Mouse (Mus musculus) hindbrain, embryonic 16.5 days (tissue): ENCODE measurements around the gene Phactr1. TPM values are rescaled to one million over a fixed set of nuclear protein-coding genes. Genes with fewer than 3 reads are reported as not detected.

ENCODE experiments used
- ATAC-seq: fragments of 200-750 bp; cut with Nextera tagmentation; 2 replicates; pipeline ENCODE4 v1.8.0; 2017; ENCODE audit warnings: moderate TSS enrichment, moderate library complexity
- H3K27ac ChIP-seq: fragments of 300-500 bp; sonication (generic); 2 replicates; pipeline ENCODE4 v1.5.1; 2014; ENCODE audit warnings: low read depth, mild to moderate bottlenecking, control low read depth, low read length, moderate library complexity
- H3K27me3 ChIP-seq: fragments of 300-500 bp; sonication (generic); replicated peaks from 2 replicates; pipeline ENCODE4 v1.6.1; 2014; ENCODE audit warnings: low read length; ENCODE audit not compliant: control insufficient read depth, insufficient read depth
- H3K36me3 ChIP-seq: fragments of 300-500 bp; sonication (generic); 2 replicates; pipeline ENCODE4 v1.6.1; 2014; ENCODE audit warnings: mild to moderate bottlenecking, low read length, moderate library complexity, mixed read lengths; ENCODE audit not compliant: control insufficient read depth, insufficient read depth
- H3K4me1 ChIP-seq: fragments of 300-500 bp; sonication (generic); 2 replicates; pipeline ENCODE4 v1.6.1; 2014; ENCODE audit warnings: low read depth, low read length; ENCODE audit not compliant: control insufficient read depth, insufficient read depth
- H3K4me2 ChIP-seq: fragments of 300-500 bp; sonication (generic); 2 replicates; pipeline ENCODE4 v1.6.1; 2014; ENCODE audit warnings: mild to moderate bottlenecking, low read length, control low read depth, moderate library complexity
- H3K4me3 ChIP-seq: fragments of 300-500 bp; sonication (generic); 2 replicates; pipeline ENCODE4 v1.5.1; 2014; ENCODE audit warnings: mild to moderate bottlenecking, low read length, control low read depth, moderate library complexity
- H3K9ac ChIP-seq: fragments of 300-500 bp; sonication (generic); 2 replicates; pipeline ENCODE4 v1.6.1; 2014; ENCODE audit warnings: low read depth, mild to moderate bottlenecking, control low read depth, low read length, moderate library complexity
- H3K9me3 ChIP-seq: fragments of 300-500 bp; sonication (generic); 2 replicates; pipeline ENCODE4 v1.6.1; 2014; ENCODE audit warnings: mild to moderate bottlenecking, low read length, moderate library complexity; ENCODE audit not compliant: control insufficient read depth
- WGBS: fragments of 180-500 bp; shearing (Covaris S2); extraction: QIAGEN DNeasy Blood & Tissue Kit; methylation state at CpG from one replicate; pipeline ENCODE4 v1.1.7; 2014; 5-methylcytosine and 5-hydroxymethylcytosine counted together
- polyA plus RNA-seq: library from polyadenylated mRNA; unstranded; fragments of >200 nt; fragmentation: Nextera tagmentation; extraction: Ambion mirVana; gene quantifications from 2 replicates; pipeline ENCODE4 v1.2.1, GENCODE M21; 2015

Gene Phactr1
- polyA plus RNA-seq, 1 experiment from 2014 or later, result 49.9 TPM

- no peaks in the 10 kb centered on the region for H3K36me3 ChIP-seq
- H3K27me3 ChIP-seq, result no peaks in the 10 kb centered on the region
- 74% methylated on average over 7 of the region's 7 CpGs for whole genome bisulfite sequencing
- no peaks in the 10 kb centered on the region for H3K9me3 ChIP-seq
- H3K4me2 ChIP-seq, result no peak overlapping the region
- H3K4me3 ChIP-seq, result no peak overlapping the region
- ATAC-seq, result no peak
- peaks cover 2% of the 10 kb centered on the region; the same call in 1 of the 2 replicates for H3K4me1 ChIP-seq
- no peak overlapping the region for H3K27ac ChIP-seq
- H3K9ac ChIP-seq, result no peak overlapping the region
Measured at GRCm38 (mm10) chr13:42823875-42824274, 143.5 kb downstream of the Phactr1 start.

- Histone ChIP-seq H3K9me3 (no peaks in the 10 kb centered on the region), H3K36me3 (no peaks in the 10 kb centered on the region), H3K9ac (no peak overlapping the region), H3K27me3 (no peaks in the 10 kb centered on the region), H3K4me1 (peaks cover 4% of the 10 kb centered on the region; the same call in 1 of the 2 replicates), H3K27ac (no peak overlapping the region), H3K4me2 (no peak overlapping the region), H3K4me3 (no peak overlapping the region)
- 61% methylated on average over 8 of the region's 8 CpGs for WGBS
- no peak for ATAC-seq
Measured at GRCm38 (mm10) chr13:42826602-42827001, 146.2 kb downstream of the Phactr1 start.

- Histone ChIP-seq H3K27me3 (no peaks in the 10 kb centered on the region), H3K4me3 (no peak overlapping the region), H3K4me2 (no peak overlapping the region), H3K9ac (no peak overlapping the region), H3K27ac (no peak overlapping the region), H3K9me3 (no peaks in the 10 kb centered on the region), H3K4me1 (peaks cover 4% of the 10 kb centered on the region; the same call in 1 of the 2 replicates), H3K36me3 (no peaks in the 10 kb centered on the region)
- 48% methylated on average over 9 of the region's 9 CpGs for WGBS
- ATAC-seq, result 0 out of 2 replicates have a peak, but pooled peaks have one; percentile 28
Measured at GRCm38 (mm10) chr13:42828978-42829377, 148.6 kb downstream of the Phactr1 start.

GRCm38 (mm10) chr13:42835441-42835840 is 155.0 kb downstream of the Phactr1 start:
- Histone ChIP-seq H3K27ac (no peak overlapping the region), H3K9ac (no peak overlapping the region), H3K4me2 (no peak overlapping the region), H3K9me3 (no peaks in the 10 kb centered on the region), H3K4me3 (no peak overlapping the region), H3K36me3 (no peaks in the 10 kb centered on the region), H3K4me1 (peaks cover 5% of the 10 kb centered on the region), H3K27me3 (no peaks in the 10 kb centered on the region)
- WGBS, result 55% methylated on average over 2 of the region's 2 CpGs
- peak; percentile 70; the same call in 1 of the 2 replicates for ATAC-seq

GRCm38 (mm10) chr13:42839358-42839757 is 158.9 kb downstream of the Phactr1 start:
- Histone ChIP-seq H3K27ac (no peak overlapping the region), H3K36me3 (no peaks in the 10 kb centered on the region), H3K9ac (no peak overlapping the region), H3K9me3 (no peaks in the 10 kb centered on the region), H3K4me1 (peaks cover 5% of the 10 kb centered on the region), H3K27me3 (no peaks in the 10 kb centered on the region), H3K4me2 (no peak overlapping the region), H3K4me3 (no peak overlapping the region)
- no peak for ATAC-seq
- WGBS, result 78% methylated on average over 2 of the region's 2 CpGs

- no peak overlapping the region for H3K27ac ChIP-seq
- H3K36me3 ChIP-seq, result no peaks in the 10 kb centered on the region
- no peak overlapping the region for H3K4me3 ChIP-seq
- peaks cover 5% of the 10 kb centered on the region for H3K4me1 ChIP-seq
- WGBS, result 71% methylated on average over 10 of the region's 10 CpGs
- H3K9me3 ChIP-seq, result no peaks in the 10 kb centered on the region
- H3K27me3 ChIP-seq, result no peaks in the 10 kb centered on the region
- no peak overlapping the region for H3K4me2 ChIP-seq
- ATAC-seq, result no peak
- no peak overlapping the region for H3K9ac ChIP-seq
Measured at GRCm38 (mm10) chr13:42852086-42852485, 171.7 kb downstream of the Phactr1 start.

GRCm38 (mm10) chr13:42853900-42854595 is 173.6 kb downstream of the Phactr1 start:
- Histone ChIP-seq H3K9ac (no peak overlapping the region), H3K4me1 (peaks cover 5% of the 10 kb centered on the region), H3K9me3 (no peaks in the 10 kb centered on the region), H3K36me3 (no peaks in the 10 kb centered on the region), H3K4me2 (no peak overlapping the region), H3K27ac (no peak overlapping the region), H3K27me3 (no peaks in the 10 kb centered on the region), H3K4me3 (no peak overlapping the region)
- WGBS, result 17% methylated on average over 11 of the region's 11 CpGs
- no peak for ATAC-seq

- Histone ChIP-seq H3K27me3 (no peaks in the 10 kb centered on the region), H3K9ac (peak overlapping the region; percentile 41), H3K9me3 (no peaks in the 10 kb centered on the region), H3K27ac (no peak overlapping the region), H3K4me1 (peaks cover 8% of the 10 kb centered on the region; the same call in 1 of the 2 replicates), H3K4me3 (peak overlapping the region; percentile 38), H3K36me3 (no peaks in the 10 kb centered on the region), H3K4me2 (peak overlapping the region; percentile 61)
- 4% methylated on average over 21 of the region's 21 CpGs for WGBS
- peak; percentile 84 for ATAC-seq
Measured at GRCm38 (mm10) chr13:42866162-42866941, 185.9 kb downstream of the Phactr1 start.

GRCm38 (mm10) chr13:42867026-42867425 is 186.6 kb downstream of the Phactr1 start:
- H3K4me3 ChIP-seq, result peak overlapping the region; percentile 38

More at GRCm38 (mm10) chr13:42867026-42867425, 186.6 kb downstream of the Phactr1 start:
- Histone ChIP-seq H3K27ac (no peak overlapping the region), H3K27me3 (no peaks in the 10 kb centered on the region), H3K9ac (no peak overlapping the region), H3K4me2 (peak overlapping the region; percentile 61), H3K4me1 (peaks cover 8% of the 10 kb centered on the region; the same call in 1 of the 2 replicates), H3K9me3 (no peaks in the 10 kb centered on the region), H3K36me3 (no peaks in the 10 kb centered on the region)
- 41% methylated on average over 6 of the region's 6 CpGs for WGBS
- no peak for ATAC-seq
